Mouse (Mus musculus): ENCODE measurements at regions not wholly inside any gene's neighbourhood (a gene's known extent, or its start where the extent isn't known, plus 50 kb on each side); places are given as distances from the start of the nearest gene placed in this dataset.

DNA sequence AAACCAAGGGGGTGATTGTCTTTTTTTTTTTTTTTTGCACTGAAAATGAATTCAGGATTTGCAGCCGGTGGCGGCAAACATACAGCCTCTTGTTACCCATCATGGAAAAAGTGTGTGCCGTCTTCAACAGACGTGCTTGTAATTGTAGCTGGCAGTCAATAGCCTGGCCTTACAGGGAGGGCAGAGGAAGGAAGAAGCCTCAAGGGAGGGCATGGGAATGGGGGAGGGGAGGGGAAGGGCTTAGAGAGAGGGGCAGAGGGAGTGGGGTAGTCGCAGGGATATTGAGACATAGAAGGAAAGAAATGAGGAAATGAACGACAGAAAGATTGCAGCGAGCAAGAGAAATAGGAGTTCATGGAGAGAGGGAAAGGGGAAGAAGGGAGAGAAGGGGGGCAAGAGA is 137.4 kb upstream of the Zc3h12a start:
- Histone ChIP-seq H3K4me3 (ENCODE audit: insufficient read depth in 1 of 2, low read depth in 1 of 2, low read length in 2 of 2, poor library complexity in 1 of 2, severe bottlenecking in 1 of 2) (no peak overlapping the region), H3K36me3 (ENCODE audit: control insufficient read depth, insufficient read depth, low read length, poor library complexity, severe bottlenecking) (no peaks in the 10 kb centered on the region), H3K4me1 (ENCODE audit: control insufficient read depth in 2 of 2, insufficient read depth in 2 of 2, low read length in 2 of 2, poor library complexity in 1 of 2) (no peaks in the 10 kb centered on the region), H3K9me3 (ENCODE audit: control insufficient read depth, insufficient read depth, low read depth, low read length) (no peaks in the 10 kb centered on the region), H3K27ac (ENCODE audit: insufficient read depth, low read depth, low read length, poor library complexity, severe bottlenecking) (no peak overlapping the region), H3K9ac (ENCODE audit: insufficient read depth, low read depth, low read length, poor library complexity, severe bottlenecking) (no peak overlapping the region)
- TF ChIP-seq MAFK (IDR thresholded peaks at IDR 0.05; ENCODE audit: insufficient read depth, low read depth, low read length) (no peak), ZC3H11A (IDR thresholded peaks at IDR 0.05; ENCODE audit: borderline replicate concordance, low read depth, low read length) (no peak), ZNF384 (IDR thresholded peaks at IDR 0.05; ENCODE audit: low read depth, low read length) (no peak), CHD2 (IDR thresholded peaks at IDR 0.05; ENCODE audit: low read depth, low read length) (no peak), HCFC1 (IDR thresholded peaks at IDR 0.05; ENCODE audit: borderline replicate concordance, insufficient read depth, low read length) (no peak)
- in situ Hi-C loops (cut with MboI; ENCODE audit: low sequenced_read_pairs in 2 of 2, unreplicated experiment in 2 of 2), result no loop called here
- DNase-seq (ENCODE audit: low read depth, low spot score), result no peak

DNA sequence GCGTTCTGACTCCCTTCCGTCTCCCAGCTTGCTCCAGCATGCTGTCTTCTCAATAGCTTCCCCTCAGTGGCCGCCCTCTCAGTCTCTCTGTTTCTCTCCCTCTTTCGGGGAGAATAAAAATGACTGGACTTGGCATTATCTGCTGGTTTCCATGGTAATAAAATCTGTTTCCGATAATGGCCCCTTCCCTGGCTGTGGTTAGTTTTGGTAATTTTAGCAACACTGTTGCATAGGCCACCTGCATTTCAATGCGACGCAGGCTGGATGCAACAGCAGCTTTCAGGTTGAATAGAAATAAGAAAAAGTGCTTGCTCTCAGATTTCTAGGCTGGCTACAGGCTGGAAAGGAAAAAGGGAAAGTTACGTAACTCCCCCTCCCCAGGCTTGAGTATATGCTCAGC is 133.9 kb upstream of the Zc3h12a start:
- Histone ChIP-seq H3K36me3 (ENCODE audit: control insufficient read depth, insufficient read depth, low read length, poor library complexity, severe bottlenecking) (no peaks in the 10 kb centered on the region), H3K4me1 (ENCODE audit: control insufficient read depth in 2 of 2, insufficient read depth in 2 of 2, low read length in 2 of 2, poor library complexity in 1 of 2) (no peaks in the 10 kb centered on the region), H3K9ac (ENCODE audit: insufficient read depth, low read depth, low read length, poor library complexity, severe bottlenecking) (no peak overlapping the region), H3K4me3 (ENCODE audit: insufficient read depth in 1 of 2, low read depth in 1 of 2, low read length in 2 of 2, poor library complexity in 1 of 2, severe bottlenecking in 1 of 2) (no peak overlapping the region), H3K9me3 (ENCODE audit: control insufficient read depth, insufficient read depth, low read depth, low read length) (no peaks in the 10 kb centered on the region), H3K27ac (ENCODE audit: insufficient read depth, low read depth, low read length, poor library complexity, severe bottlenecking) (no peak overlapping the region)
- in situ Hi-C loops (cut with MboI; ENCODE audit: low sequenced_read_pairs in 2 of 2, unreplicated experiment in 2 of 2), result no loop called here
- TF ChIP-seq HCFC1 (IDR thresholded peaks at IDR 0.05; ENCODE audit: borderline replicate concordance, insufficient read depth, low read length) (no peak), ZC3H11A (IDR thresholded peaks at IDR 0.05; ENCODE audit: borderline replicate concordance, low read depth, low read length) (no peak), MAFK (IDR thresholded peaks at IDR 0.05; ENCODE audit: insufficient read depth, low read depth, low read length) (no peak), ZNF384 (IDR thresholded peaks at IDR 0.05; ENCODE audit: low read depth, low read length) (no peak), CHD2 (IDR thresholded peaks at IDR 0.05; ENCODE audit: low read depth, low read length) (no peak)
- DNase-seq (ENCODE audit: low read depth, low spot score), result no peak

DNA sequence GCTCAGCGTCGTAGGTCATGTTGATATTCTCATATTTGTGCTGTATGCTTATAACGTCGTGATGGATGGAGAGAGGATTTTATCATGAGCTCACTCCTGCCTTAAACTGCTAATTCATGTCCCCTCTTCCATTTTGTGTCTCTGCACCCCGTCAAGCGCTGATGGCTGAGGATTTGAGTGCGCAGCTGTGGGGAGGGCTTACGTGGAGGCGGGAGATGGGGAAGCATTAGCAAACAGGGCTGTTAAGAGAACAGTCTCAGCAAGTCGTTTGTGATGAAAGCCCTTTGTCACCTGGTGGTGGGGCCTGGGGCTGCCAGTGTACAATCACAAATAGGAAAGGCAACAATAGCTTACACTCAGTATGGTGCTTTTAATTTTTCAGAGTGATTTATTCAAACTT is 131.7 kb upstream of the Zc3h12a start:
- TF ChIP-seq CHD2 (IDR thresholded peaks at IDR 0.05; ENCODE audit: low read depth, low read length), result no peak
- TF ChIP-seq HCFC1 (IDR thresholded peaks at IDR 0.05; ENCODE audit: borderline replicate concordance, insufficient read depth, low read length), result no peak
- TF ChIP-seq ZNF384 (IDR thresholded peaks at IDR 0.05; ENCODE audit: low read depth, low read length), result no peak
- TF ChIP-seq MAFK (IDR thresholded peaks at IDR 0.05; ENCODE audit: insufficient read depth, low read depth, low read length), result no peak
- no peak for TF ChIP-seq ZC3H11A (IDR thresholded peaks at IDR 0.05; ENCODE audit: borderline replicate concordance, low read depth, low read length)
- Histone ChIP-seq H3K4me1 (ENCODE audit: control insufficient read depth in 2 of 2, insufficient read depth in 2 of 2, low read length in 2 of 2, poor library complexity in 1 of 2) (no peaks in the 10 kb centered on the region), H3K9ac (ENCODE audit: insufficient read depth, low read depth, low read length, poor library complexity, severe bottlenecking) (no peak overlapping the region), H3K9me3 (ENCODE audit: control insufficient read depth, insufficient read depth, low read depth, low read length) (no peaks in the 10 kb centered on the region), H3K27ac (ENCODE audit: insufficient read depth, low read depth, low read length, poor library complexity, severe bottlenecking) (no peak overlapping the region), H3K36me3 (ENCODE audit: control insufficient read depth, insufficient read depth, low read length, poor library complexity, severe bottlenecking) (no peaks in the 10 kb centered on the region), H3K4me3 (ENCODE audit: insufficient read depth in 1 of 2, low read depth in 1 of 2, low read length in 2 of 2, poor library complexity in 1 of 2, severe bottlenecking in 1 of 2) (no peak overlapping the region)
- no peak for DNase-seq (ENCODE audit: low read depth, low spot score)
- in situ Hi-C loops (cut with MboI; ENCODE audit: low sequenced_read_pairs in 2 of 2, unreplicated experiment in 2 of 2), result no loop called here

DNA sequence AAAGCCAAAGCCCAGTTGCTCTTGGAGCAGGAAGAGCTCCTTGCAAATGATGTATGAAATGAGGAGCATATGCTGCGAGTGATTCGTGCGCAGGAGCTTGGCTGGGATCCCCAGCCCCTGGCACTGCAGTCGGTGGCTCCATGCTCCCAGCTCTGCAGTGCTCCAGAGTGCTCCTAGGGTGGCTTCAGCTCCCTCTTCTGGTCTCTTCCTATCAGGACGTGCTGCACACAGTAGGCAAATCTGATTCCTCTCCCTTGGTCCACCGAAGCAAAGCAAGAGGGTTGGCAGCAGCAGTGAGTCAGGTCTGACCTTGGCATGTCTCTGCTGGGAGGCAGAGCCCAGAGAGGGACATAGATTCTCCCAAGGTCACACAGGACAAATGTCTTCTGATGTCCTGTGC is 130.3 kb upstream of the Zc3h12a start:
- DNase-seq (ENCODE audit: low read depth, low spot score), result no peak
- H3K4me1 ChIP-seq (ENCODE audit: control insufficient read depth in 2 of 2, insufficient read depth in 2 of 2, low read length in 2 of 2, poor library complexity in 1 of 2), result no peaks in the 10 kb centered on the region; a peak in 1 of 4 replicates
- H3K4me3 ChIP-seq (ENCODE audit: insufficient read depth in 1 of 2, low read depth in 1 of 2, low read length in 2 of 2, poor library complexity in 1 of 2, severe bottlenecking in 1 of 2), result no peak overlapping the region
- H3K36me3 ChIP-seq (ENCODE audit: control insufficient read depth, insufficient read depth, low read length, poor library complexity, severe bottlenecking), result no peaks in the 10 kb centered on the region
- TF ChIP-seq HCFC1 (IDR thresholded peaks at IDR 0.05; ENCODE audit: borderline replicate concordance, insufficient read depth, low read length), result no peak
- TF ChIP-seq MAFK (IDR thresholded peaks at IDR 0.05; ENCODE audit: insufficient read depth, low read depth, low read length), result no peak
- no peak for TF ChIP-seq CHD2 (IDR thresholded peaks at IDR 0.05; ENCODE audit: low read depth, low read length)
- no peak for TF ChIP-seq ZC3H11A (IDR thresholded peaks at IDR 0.05; ENCODE audit: borderline replicate concordance, low read depth, low read length)
- TF ChIP-seq ZNF384 (IDR thresholded peaks at IDR 0.05; ENCODE audit: low read depth, low read length), result no peak
- H3K9me3 ChIP-seq (ENCODE audit: control insufficient read depth, insufficient read depth, low read depth, low read length), result no peaks in the 10 kb centered on the region
- no peak overlapping the region for H3K9ac ChIP-seq (ENCODE audit: insufficient read depth, low read depth, low read length, poor library complexity, severe bottlenecking)
- H3K27ac ChIP-seq (ENCODE audit: insufficient read depth, low read depth, low read length, poor library complexity, severe bottlenecking), result no peak overlapping the region
- in situ Hi-C loops (cut with MboI; ENCODE audit: low sequenced_read_pairs in 2 of 2, unreplicated experiment in 2 of 2), result no loop called here

DNA sequence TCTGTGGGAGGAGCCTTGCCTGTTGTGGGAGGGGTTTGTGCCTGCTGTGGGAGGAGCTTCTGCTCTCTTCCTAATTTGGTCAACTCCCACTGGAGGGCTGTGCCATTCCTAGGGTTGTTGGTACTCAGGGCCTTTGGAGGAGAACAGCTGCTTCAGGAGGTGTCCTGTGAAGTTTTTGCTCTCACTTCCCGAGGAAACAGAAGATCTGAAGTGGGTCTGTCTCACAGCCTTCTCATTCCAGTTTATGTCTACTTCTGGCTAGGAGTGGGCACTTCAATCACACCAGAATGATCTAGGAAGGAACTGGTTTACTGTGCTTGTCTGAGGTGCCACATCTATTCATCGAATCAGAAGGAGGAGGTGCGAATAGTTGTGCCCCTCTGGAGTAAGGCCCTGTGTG is 125.5 kb upstream of the Zc3h12a start:
- Histone ChIP-seq H3K4me1 (ENCODE audit: control insufficient read depth in 2 of 2, insufficient read depth in 2 of 2, low read length in 2 of 2, poor library complexity in 1 of 2) (no peaks in the 10 kb centered on the region; a peak in 1 of 4 replicates), H3K9ac (ENCODE audit: insufficient read depth, low read depth, low read length, poor library complexity, severe bottlenecking) (no peak overlapping the region), H3K9me3 (ENCODE audit: control insufficient read depth, insufficient read depth, low read depth, low read length) (no peaks in the 10 kb centered on the region), H3K4me3 (ENCODE audit: insufficient read depth in 1 of 2, low read depth in 1 of 2, low read length in 2 of 2, poor library complexity in 1 of 2, severe bottlenecking in 1 of 2) (no peak overlapping the region), H3K36me3 (ENCODE audit: control insufficient read depth, insufficient read depth, low read length, poor library complexity, severe bottlenecking) (no peaks in the 10 kb centered on the region), H3K27ac (ENCODE audit: insufficient read depth, low read depth, low read length, poor library complexity, severe bottlenecking) (no peak overlapping the region)
- in situ Hi-C loops (cut with MboI; ENCODE audit: low sequenced_read_pairs in 2 of 2, unreplicated experiment in 2 of 2), result no loop called here
- TF ChIP-seq ZC3H11A (IDR thresholded peaks at IDR 0.05; ENCODE audit: borderline replicate concordance, low read depth, low read length), result no peak
- no peak for DNase-seq (ENCODE audit: low read depth, low spot score)

All from ES-E14 (cell line).